Mouse (Mus musculus) layer of hippocampus, adult 8-10 months (tissue): Measurements from ENCODE around the gene Gm11444. TPM values are rescaled to one million over a fixed set of nuclear protein-coding genes. Genes with fewer than 3 reads are reported as not detected.

Experiments used
- DNase-seq, 2 experiments: peaks; one replicate each; pipeline ENCODE4 v3.0.0; 2022; ENCODE audit warnings: low spot score in 2 of 2
- total RNA-seq, 4 experiments: library from RNA; stranded (reverse); gene quantifications; 2 replicates each; pipeline ENCODE4 v1.2.4; 2022

The Gm11444 gene
- total RNA-seq, 4 experiments from 2014 or later, result not detected

DNA sequence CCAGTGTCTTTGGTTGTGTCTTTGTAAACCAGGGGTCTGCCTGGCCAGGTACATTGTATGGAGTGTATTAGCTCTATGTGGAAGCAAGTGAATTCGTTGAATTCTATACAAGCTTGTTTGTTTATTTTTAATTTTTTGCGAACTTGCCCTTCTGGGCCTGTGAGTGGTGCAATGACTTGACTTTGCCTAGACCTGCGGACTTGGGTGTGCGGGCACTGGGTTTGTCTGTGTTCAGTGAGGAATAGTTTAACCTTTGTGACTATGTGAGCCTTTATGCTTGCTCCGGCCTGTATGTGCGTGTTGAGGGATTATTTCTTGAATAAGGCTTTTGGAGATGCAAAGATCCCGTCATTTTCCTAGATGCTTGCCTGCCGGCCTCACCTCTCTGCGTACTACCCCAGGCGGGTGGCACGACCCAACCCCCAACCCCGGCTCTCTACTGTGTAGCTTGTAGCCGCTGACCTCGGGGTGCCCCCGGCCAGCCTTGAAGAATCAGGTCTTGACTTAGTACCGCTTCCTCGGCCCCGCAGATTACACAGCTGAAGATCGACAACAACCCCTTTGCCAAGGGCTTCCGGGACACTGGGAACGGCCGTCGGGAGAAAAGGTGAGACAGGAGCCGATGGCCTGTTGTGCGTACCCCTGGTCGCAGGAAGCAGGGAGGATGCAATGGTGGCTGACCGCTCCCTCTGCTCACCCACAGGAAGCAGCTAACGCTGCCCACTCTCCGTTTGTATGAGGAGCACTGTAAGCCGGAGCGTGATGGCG lies 13.4 kb downstream of the Gm11444 start:
- no peak for DNase-seq

DNA sequence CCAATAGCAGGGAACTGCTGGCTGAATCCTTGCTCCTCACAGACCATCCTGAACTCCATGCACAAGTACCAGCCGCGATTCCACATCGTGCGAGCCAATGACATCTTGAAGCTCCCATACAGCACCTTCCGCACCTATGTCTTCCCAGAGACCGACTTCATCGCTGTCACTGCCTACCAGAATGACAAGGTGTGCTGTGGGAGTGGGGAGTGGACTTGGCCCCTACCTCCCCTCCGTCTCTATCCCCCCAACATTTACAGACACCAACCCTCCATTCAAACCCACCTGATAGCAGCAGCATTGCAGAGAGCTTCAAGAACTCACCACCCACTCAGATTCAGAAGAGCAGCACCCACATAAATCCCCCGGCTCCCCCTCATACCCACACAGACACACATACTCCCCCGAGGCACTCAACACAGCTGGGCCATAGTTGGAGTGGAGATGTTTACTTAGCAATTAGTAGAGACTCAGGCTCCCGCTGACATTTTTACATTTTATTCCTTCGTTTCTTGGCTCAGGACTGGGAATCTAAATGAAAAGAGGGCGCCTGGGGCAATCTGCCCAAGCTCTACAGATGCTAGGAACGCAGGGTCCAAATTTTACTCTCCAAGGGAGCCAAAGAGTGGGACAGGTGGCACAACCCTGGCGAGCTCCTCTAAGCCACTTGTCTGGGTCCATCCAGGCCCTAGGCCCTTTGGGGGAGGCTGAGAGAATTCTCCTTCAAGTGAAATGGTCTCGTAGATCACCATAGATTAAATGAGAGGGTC lies 14.2 kb downstream of the Gm11444 start:
- DNase-seq, result no peak

- no peak for DNase-seq
These were observed 15.0 kb downstream of the Gm11444 start for GRCm38 (mm10) chr11:85835001-85835752.

DNA sequence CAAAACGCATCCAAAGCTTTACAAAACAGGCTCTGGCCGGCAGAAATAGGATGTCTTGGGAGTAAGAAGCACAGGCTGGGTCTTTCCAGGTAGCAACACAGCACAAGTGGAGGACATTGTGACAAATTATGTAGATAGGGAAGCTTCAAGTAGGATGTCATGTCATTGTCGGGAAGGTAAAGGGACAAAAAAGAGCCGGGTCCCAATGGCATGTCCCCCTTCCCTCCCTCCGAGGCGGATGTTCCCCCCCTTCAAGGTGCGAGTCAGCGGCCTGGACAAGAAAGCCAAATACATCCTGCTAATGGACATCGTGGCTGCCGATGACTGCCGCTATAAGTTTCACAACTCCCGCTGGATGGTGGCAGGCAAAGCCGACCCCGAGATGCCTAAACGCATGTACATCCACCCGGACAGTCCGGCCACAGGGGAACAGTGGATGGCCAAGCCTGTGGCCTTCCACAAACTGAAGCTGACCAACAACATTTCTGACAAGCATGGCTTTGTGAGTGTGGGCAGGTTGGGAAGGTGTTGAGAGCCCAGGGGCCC lies 15.7 kb downstream of the Gm11444 start:
- no peak for DNase-seq

- no peak for DNase-seq
These were observed 16.3 kb downstream of the Gm11444 start for GRCm38 (mm10) chr11:85833761-85834385.

DNA sequence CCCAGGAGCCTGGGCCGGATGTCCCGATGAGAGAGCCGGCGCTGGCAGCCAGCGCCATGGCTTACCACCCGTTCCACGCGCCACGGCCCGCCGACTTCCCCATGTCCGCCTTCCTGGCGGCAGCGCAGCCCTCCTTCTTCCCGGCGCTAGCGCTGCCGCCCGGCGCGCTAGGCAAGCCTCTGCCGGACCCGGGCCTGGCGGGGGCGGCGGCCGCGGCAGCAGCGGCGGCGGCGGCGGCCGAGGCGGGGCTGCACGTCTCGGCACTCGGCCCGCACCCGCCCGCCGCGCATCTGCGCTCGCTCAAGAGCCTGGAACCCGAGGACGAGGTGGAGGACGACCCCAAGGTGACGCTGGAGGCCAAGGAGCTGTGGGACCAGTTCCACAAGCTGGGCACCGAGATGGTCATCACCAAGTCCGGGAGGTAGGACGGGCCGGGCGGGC lies 17.0 kb downstream of the Gm11444 start:
- DNase-seq, result no peak

DNA sequence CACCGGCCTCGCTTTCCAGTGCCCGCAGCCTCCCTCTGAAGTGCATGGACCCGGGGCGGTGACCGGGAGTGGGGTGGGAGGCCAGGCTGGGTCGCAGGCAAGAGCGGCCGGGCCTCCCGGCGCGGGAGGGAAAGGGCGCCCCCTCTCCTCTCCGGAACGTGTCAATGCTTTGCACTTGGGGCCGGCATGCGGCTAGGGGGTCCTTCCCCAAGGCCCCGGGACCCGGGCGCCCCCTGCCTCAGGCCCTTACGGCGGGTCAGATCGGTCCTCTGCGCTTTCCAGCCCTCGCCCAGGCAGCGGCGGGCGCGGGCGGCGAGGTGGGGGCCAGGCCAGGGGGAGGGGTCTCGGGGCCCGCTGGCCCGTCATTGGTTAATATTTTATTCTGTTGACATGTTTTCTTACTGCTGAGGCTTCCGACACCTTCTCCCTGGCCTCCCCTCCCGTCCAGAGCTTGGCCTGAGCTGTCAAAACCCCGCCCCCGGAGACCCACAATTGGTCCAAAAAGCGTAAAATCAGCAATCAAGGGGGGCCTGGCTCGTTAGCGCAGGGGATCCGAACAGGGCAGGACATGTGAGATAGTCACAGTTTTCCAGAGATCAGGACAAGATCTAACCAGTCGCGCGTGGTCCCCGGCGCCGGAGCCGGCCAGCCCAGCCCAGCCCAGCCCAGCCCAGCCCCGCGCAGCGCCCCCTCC lies 17.8 kb downstream of the Gm11444 start, which contains the start of gene Tbx2:
Tbx2 (plus strand) TSS at position 321 of the 694 bp plus-strand sequence.
- DNase-seq, result no peak

DNA sequence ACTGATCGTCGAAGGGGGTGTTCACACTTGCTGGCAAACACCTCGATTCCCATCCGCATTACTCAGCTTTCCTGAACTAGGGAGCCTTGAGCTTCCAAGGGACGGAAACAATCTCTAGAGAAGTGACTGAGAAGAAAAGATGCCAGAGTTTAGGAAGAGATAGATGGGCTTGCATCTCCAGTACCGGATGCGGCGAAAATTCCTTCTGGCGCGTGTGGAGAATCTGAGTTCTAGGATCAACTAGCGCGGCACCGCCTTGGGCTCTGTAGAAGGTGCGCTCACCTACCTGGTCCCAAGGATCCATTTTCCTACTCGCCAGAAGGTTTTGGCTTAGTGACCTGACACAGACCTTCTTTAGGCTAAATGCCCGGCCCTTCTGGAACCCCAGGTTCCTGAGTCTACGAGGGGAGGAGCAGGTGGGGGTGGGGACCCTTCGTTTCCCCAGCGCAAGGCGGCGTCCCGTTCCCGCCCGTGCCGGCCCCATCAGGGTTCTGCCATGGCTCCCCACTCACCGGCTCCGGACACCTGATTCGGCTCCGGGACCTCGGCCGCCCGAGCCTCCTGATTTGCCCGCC lies 18.4 kb downstream of the Gm11444 start:
- DNase-seq, result no peak

DNA sequence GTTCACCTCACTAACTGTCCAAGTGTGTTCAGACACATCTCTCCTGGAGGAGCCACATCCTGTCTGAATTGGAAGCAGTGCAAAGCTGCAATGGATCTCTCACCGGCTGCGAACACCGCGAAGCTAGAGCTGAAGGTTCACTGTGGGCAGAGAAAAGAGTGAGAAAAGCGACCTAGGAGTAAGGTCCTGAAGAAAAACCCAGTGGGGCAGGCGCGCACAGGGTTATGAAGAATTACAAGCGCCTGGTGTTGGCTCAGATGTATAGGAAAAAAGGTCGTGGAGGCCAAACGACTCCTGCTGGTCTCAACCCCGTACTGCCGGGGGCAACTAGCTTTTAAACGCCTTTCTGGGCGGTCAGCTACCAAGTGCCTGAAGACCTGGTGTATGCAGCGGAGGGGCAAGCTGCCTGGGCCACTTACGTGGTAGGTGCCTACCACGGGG lies 19.2 kb downstream of the Gm11444 start:
- no peak for DNase-seq

DNA sequence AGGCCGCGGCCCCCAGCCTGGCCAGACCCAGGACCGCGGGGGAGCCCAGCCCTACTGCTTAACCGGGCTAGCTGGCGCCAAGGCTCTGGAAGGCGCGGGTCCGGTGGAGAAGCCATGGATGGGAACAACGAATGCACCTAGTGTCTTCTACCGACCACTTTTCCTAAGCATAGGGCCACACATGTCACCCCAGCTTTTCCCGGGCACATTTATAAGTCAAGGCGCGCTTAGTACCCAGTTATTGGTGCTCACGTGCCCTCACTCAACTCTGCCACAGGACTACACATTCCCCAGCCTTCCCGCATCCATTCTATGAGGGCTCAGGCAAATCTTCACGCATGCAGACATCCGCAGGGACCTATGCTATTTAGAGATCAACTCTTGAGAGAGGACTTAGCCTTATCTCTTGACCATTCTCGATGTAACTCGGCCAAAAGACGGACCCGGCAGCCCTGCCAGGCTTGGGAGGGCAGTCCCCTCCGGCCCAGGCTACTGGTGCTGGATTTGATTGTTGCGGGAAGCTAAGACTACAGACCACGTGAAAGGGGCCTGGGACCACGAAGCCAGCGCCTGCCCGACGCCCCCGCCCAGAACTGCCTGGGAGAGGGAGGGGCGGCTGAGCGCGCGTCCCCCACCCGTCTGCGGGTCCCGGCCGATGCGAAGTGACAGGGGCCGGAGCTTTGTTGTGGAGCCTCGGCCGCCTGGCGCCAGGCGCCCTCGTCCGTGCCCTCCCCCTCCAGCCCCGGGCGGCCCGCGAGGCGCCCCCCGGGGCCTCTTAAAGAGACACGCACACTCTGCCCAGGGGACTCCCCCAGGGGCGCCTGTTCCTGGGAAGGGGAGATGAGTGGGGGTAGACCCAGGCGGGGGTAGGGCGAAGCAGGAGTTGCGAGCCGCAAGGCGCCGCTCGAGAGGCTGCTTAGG lies 20.4 kb downstream of the Gm11444 start:
- no peak for DNase-seq

GRCm38 (mm10) chr11:85828691-85829519 lies 21.2 kb downstream of the Gm11444 start:
- no peak for DNase-seq

DNA sequence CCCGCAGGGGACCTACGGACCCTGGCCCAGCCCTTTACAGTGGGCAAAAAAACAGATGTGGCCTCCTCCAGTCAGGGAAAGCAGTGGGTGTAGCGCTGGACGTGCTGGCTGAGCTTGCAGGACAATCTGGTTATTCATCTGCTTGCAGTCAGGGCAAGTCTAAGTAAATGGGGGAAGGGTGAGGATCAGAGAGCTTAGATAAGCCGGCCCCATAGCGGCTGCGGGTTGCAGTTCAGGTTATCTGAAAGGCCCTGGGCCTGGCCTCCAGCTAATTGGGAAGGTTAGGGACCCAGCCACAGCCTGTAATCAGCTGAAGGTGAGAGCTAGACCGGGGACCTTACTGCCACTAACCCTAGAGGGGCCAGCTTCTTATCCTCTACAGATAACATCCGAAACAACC lies 22.8 kb downstream of the Gm11444 start:
- no peak for DNase-seq

DNA sequence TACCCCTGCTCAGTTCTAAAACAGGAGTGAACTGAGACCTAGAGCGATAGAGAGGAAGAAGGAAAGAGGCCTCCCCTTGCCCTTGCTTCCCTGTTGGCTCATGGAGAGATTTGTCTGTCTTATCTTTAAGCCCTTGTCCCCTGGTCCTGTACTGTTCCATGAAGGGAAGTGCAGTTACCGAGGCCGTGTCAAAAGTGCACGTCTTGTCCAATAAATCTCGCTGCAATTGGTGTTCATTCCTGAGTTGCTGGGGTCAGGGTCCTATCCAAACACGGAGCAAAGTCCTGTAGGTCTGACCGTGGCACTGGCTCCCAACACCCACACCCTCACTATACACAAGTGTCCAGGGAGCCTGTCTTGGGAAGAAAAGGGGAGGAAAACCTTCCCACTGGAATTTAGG lies 24.3 kb downstream of the Gm11444 start:
- no peak for DNase-seq

DNA sequence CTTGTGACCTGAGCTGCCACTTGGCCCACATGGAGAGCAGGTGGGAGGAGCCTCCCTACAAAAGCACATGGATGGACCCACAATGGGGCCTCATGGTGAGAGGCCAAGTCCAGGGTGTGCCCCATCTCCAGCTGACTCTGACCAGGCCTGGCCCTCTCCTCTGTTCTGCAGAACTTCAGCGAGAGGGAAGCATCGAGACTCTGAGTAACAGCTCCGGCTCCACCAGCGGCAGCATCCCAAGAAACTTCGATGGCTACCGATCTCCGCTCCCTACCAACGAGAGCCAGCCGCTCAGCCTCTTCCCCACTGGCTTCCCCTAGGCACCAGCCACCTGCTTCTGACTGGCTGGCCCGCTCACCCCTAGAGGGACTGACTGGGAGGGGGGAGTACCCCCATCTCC lies 25.1 kb downstream of the Gm11444 start:
- DNase-seq, result no peak

GRCm38 (mm10) chr11:85823794-85824193 lies 26.3 kb downstream of the Gm11444 start:
- DNase-seq, result no peak

DNA sequence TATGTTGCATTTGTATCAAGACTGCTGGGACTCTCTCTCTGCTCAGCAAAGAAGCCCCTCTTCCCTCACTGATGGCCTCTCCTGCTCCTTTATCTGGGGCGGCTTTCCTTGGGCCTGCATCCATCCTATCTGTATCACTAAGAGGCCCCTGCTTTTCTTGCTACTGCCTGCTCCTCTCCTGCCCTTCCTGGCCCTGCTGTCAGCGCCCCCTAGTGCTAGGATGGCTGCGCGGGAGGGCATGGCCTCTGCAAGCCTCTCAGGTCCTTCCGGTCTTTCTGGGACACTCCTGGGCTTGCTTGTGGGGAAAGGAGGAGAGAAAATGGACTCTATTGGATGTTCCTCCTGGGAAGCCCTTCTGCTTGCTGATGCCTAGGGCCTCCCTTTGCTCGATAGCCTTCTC lies 27.0 kb downstream of the Gm11444 start:
- peak in 1 of 2 experiments; percentile 50 for DNase-seq

DNA sequence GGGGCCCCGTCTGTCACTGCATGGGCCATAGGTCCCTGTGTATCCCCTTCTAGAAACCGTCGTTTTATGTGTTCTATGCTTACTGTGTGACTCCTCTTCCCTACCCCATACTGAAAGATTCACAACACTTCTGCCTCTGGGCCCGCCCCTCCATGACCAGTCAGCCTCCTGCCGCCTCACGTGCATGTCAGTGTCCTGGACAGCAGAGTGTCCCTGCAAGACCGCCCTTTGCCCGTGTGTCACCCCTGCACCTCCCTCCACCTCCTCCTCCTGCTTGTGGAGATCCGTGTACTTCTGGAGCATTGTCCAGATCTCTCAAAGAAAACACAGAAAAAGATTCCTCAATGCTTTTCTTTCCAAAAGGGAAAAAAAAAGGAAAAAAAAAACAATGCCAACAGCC lies 28.5 kb downstream of the Gm11444 start:
- no peak for DNase-seq

- no peak for DNase-seq
These were observed 29.2 kb downstream of the Gm11444 start for GRCm38 (mm10) chr11:85820959-85821358.
